Mouse (Mus musculus) naive thymus-derived CD4-positive, alpha-beta T cell, adult 5 months (primary cell): ENCODE measurements around the gene Olfr731. TPM values are rescaled to one million over a fixed set of nuclear protein-coding genes. Genes with fewer than 3 reads are reported as not detected.

Experiments used
- polyA plus RNA-seq: library from polyadenylated mRNA; unstranded; fragments of 100-300 nt; shearing (Covaris generic); gene quantifications from one replicate; pipeline ENCODE4 v1.2.1, GENCODE M21; 2017

Gene Olfr731
- polyA plus RNA-seq: 0.06 TPM

DNA sequence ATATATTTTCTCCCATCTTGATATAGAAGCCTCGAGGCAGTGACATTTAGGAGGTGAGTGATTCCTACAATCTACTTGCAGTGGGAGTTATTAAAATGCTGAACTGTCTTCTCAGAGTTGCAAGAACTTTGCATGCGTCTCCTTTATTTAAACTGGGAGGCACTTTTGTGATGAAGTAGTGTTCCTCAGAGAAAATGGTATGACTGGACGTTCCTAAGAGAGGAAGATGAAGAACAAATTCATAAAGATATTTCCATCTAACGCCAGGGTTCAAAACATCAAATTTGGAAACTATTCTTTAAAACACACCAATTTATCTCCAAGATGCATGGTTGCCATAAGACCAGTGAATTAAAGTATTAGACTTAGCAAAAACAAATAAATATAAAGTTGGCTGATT lies at the start of gene Olfr731:
TSS of gene Olfr731 (minus strand) at position 101 of the 400 bp plus-strand sequence.

DNA sequence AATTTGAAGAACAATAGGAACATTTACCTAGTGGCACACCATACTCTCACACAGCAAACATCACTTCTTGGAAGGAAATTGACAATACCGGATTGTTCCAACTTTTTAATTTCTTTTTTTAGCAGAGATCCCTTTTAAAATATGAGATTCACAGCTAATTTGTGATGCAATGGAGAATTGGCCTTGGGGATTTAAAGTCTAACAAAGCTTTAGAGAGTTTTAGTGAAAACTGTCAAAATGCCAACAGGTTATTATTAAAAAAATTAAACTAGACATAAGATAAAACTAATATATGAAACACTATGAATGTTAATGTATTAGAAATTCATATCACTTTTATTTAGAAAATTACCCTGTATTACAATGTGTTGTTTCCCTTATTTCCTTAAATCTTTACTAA lies 42.4 kb upstream of the Olfr731 start, which contains the start of gene Olfr732:
TSS of gene Olfr732 (minus strand) at position 101 of the 400 bp plus-strand sequence.

DNA sequence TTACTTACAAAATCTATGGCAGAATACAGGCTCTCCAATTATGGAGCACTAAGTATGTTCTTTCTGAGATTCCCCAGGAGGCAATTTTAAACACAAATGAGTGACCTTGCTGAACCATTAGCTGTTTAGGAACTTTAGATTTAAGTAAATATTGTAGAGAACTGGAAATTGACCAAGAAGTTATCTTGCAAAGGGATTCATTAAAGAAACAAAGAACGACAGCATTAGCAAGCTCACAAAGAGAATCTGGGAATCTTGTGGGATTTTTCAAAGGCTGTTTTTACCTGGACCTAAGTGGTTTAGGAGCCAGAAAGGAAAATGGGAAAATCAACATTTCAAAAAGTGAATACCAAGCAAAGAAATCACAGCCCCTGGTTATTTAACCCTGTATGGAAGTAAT lies 53.6 kb downstream of the Olfr731 start, which contains the start of gene Olfr730:
TSS of gene Olfr730 (minus strand) at position 101 of the 400 bp plus-strand sequence.

Other genes starting within 250 kb of the Olfr731 start
- not detected for gene Olfr725, start 201.5 kb downstream of the Olfr731 start, polyA plus RNA-seq
- not detected for gene Olfr726, start 150.9 kb downstream of the Olfr731 start, polyA plus RNA-seq
- 0.30 TPM for gene Olfr727, start 118.7 kb downstream of the Olfr731 start, polyA plus RNA-seq
- gene Olfr728, start 99.2 kb downstream of the Olfr731 start, polyA plus RNA-seq: not detected
- 0.30 TPM for gene Olfr729, start 89.0 kb downstream of the Olfr731 start, polyA plus RNA-seq
- gene Olfr730, start 53.7 kb downstream of the Olfr731 start, polyA plus RNA-seq: not detected
- not detected for gene Olfr732, start 42.3 kb upstream of the Olfr731 start, polyA plus RNA-seq
- not detected for gene Olfr733, start 59.7 kb upstream of the Olfr731 start, polyA plus RNA-seq
- gene Olfr734, start 84.9 kb upstream of the Olfr731 start, polyA plus RNA-seq: not detected
- gene Olfr735, start 107.0 kb upstream of the Olfr731 start, polyA plus RNA-seq: not detected
- not detected for gene Tlr11, start 116.0 kb upstream of the Olfr731 start, polyA plus RNA-seq
- gene Olfr736, start 139.3 kb upstream of the Olfr731 start, polyA plus RNA-seq: not detected
- gene Olfr738, start 165.7 kb upstream of the Olfr731 start, polyA plus RNA-seq: not detected
- gene Olfr739, start 176.8 kb upstream of the Olfr731 start, polyA plus RNA-seq: not detected
- gene Olfr740, start 203.7 kb upstream of the Olfr731 start, polyA plus RNA-seq: not detected
- not detected for gene Olfr741, start 230.9 kb upstream of the Olfr731 start, polyA plus RNA-seq